Mouse (Mus musculus): ENCODE data around the gene Rhbg.

The Rhbg gene

DNA sequence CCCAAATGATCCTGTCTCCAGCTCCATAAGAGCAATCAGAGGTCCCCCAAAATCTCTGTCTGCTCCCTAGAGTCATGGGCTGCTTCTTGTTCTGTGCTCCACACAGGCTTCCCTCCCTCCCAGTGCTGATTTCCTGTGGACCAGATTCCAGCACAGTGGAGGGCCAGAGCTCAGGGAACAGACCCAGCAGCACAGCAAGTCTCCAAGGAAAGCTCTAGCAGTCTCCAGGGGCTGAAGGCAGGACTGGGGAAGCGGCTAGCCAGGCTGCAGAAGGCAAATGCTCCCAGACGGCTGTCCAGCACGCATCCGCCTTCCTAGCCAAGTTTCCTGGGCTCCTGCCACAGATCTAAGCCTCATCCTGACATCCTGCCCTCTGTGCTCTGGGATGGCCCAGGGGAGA is 25.6 kb downstream of the Rhbg start:
- no peak for DNase-seq (ENCODE audit: low read depth)

DNA sequence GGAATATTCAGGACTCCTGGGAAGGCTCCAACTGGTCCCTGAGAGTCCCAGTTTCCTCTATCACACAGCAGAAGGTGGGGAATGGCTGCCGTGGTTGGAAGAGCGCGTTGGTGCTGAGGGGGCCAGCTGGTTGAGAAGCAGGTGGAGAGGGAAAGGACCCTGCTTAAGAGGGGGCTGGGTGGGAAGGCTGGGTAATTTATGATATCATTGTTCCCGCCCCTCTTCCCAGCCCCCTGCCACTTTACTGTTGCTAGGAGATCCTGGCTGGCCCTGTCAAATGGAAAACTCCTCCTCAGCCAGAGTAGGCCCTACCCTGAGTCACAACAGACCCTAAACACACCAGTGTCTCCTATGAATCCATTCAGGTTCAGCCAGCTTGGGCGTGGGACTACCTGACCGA is 26.5 kb downstream of the Rhbg start:
- no peak for DNase-seq (ENCODE audit: low read depth)

DNA sequence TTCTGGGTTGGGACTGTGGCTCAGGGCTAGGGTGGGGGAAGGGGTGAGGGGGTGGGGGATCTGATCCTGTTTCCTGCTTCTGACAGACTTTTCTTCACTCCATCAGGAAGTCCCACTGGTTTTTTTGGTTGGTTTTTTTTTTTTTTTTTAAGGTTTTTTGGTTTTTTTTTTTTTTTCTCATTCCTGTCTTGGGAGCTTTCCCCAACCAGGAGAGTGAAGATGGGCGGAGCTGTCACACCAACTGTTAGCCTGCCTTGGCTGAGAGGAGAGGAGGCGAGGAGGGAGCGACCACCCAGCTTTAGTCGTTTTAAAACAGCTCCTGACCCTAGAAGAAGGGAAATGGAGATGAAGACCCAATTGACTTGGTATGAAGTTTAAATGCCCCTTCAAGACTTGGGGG is 27.2 kb downstream of the Rhbg start:
- DNase-seq (ENCODE audit: low read depth), result no peak

DNA sequence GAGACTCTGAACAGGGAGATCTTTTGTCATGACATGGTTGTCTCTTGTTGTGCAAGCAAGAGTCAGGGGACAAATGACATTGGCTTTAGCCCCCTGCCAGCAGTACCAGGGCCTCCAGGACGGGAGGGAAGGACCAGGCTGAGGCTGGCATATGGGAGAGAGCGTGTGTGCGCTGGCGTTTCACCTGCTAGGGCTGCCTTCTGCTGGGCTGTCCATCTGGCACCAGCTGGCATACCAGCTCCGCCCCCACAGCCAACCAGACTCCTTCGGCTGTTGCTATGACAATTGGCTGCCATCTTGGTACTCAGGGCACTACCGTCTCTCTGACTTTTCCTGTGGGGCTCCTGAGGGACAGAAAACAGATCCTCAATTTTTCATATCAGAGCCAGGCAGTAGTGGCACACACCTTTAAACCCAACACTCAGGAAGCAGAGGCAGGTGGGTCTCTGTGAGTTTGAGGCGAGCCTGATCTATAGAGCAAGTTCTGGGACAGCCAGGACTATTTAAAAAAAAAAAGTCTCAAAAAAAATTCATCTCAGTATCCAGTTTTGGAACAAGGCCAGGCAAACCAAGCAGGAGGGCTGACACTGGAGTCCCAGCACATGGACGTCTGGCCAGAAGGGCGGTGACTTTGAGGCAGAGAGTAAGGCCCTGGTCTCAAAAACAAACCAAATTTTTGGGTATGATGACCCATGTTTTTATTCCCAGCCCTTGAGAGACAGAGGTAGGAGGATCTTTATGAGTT is 28.2 kb downstream of the Rhbg start:
- DNase-seq (ENCODE audit: low read depth), result no peak

DNA sequence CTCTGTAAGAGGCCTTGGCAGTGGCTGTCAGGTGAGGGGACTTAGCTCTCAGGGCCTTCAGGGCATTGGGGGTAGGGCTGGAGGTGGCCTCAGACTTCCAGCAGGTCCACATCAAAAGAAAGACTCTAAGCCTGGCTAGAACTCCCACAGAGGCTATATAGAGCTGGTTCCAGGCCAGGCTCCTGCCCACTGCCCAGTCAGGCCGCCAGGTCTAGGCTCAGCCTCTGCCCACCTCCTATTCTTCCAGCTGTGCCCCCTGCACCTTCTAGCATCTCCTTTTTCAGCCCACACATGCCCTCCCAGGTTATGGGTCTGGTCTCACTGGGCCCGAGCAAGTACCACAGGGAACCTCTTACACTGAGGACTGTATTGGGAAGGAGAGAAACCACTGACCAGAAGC is 29.6 kb downstream of the Rhbg start:
- DNase-seq (ENCODE audit: low read depth), result no peak

DNA sequence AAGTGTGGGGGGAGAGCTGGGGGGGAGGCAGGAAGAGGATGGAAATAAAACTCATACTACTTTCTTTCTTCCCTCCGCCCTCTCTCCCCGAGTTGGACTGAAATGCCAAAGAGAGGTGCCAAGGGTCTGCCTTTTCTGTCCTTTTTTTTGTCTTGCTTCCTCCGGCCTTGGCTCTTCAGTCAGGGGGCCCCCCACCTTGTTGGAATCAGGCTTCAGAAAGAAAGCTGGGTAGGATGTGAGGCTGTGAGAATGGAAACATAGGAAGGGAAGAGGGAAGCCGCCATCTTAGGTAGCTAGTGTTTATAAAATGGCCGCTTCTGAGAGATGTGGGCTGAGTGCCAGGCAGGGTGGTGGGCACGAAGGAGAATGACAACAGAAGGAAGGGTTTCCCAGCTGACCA is 32.1 kb downstream of the Rhbg start:
- no peak for DNase-seq (ENCODE audit: low read depth)

DNA sequence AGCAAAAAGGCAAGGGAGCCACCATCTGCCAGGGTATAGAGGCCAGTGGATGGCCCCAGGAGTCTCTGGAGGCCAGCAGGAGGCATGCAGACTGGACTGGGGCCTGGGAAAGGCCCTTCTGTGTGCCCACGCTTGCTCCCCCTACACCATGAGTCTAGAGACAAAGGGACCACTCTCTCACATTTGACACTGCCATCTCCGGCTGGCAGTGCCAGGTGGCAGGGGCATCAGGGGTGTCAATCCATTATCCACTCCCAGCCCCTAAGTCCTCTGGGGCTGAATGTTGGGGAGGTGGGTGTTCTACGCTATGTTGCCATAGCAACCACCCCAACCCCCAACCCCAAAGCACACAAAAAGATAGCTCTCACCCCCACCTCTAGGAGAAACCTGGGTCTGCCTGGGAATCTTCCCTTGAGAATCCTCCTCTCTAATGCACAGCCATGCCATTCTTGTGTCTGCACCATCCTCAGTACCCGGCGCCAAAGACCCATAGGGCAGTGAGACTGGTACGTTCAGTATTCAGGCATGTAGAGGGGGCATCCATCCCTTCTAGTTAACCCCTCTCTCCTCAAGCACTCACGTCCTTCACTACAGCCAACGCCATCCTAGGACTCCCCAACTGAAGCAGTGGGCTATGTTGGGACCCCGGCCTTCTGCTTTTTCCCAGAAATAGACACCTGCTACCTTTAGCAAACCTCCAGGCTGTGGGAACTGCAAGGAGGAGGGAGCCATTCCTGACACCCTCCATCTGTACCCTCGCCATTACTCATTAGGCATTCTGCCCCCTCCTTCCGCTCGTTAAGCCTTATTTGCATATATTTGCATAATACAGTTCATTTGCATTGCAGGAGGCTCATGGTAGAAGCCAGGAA is 32.8 kb downstream of the Rhbg start:
- DNase-seq (ENCODE audit: low read depth), result no peak

DNA sequence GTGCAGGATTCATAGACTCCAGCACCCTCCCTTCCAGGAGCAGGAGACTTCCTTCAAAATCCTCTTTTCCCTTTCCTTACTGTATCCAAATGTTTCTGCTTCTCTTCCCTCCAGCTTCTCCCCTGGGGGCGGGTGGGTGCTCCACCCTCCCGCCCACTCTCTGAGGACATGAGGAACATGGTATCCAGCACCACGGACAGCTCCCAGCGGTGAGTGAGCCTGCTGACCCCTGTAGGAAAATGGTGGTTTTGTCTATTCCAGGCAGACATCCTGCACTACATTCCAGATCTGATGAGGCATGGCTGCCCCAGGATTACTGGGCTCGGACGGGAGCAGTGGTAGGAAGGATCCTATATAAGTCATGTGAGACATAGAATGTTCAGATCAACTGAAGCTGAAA is 33.7 kb downstream of the Rhbg start:
- peak; percentile 52 for DNase-seq (ENCODE audit: low read depth)

DNA sequence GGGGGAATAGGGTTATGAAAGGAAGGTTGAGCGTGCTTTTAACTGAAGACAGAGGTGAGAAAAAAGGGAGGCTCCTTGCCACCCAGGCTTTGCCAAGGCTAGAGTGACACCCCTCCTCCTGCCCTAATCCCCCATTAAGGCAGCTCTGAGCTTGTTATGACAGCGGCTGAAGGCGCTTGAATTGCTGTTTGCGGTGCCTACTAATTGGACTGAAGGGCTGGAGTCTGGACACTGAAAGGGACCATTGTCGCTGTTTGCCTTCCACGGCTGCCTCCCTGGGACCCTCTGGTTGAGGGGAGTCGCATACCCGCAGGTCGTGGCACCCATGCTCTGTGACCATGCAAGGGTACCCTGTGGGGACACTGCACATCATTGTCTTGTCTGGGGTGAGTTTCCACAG is 34.6 kb downstream of the Rhbg start:
- DNase-seq (ENCODE audit: low read depth), result no peak

DNA sequence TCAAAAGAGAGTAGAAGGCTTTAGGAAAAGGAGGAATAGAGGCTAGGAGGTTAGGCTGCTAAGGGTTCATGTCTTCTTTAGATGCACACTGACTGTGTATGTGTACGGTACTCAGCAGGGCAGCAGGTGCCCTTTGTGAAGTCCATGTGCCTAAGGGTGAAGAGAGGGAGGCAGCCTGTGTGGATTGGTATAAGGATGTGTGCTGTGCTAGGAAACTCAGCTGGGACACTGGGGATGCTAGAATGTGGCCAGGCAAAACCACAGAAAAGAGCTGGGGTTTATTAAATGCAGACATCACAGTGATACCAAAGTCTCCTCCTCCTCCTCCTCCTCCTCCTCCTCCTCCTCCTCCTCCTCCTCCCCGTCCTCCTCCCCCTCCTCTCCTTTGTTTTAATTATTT is 36.8 kb downstream of the Rhbg start:
- no peak for DNase-seq (ENCODE audit: low read depth)

DNA sequence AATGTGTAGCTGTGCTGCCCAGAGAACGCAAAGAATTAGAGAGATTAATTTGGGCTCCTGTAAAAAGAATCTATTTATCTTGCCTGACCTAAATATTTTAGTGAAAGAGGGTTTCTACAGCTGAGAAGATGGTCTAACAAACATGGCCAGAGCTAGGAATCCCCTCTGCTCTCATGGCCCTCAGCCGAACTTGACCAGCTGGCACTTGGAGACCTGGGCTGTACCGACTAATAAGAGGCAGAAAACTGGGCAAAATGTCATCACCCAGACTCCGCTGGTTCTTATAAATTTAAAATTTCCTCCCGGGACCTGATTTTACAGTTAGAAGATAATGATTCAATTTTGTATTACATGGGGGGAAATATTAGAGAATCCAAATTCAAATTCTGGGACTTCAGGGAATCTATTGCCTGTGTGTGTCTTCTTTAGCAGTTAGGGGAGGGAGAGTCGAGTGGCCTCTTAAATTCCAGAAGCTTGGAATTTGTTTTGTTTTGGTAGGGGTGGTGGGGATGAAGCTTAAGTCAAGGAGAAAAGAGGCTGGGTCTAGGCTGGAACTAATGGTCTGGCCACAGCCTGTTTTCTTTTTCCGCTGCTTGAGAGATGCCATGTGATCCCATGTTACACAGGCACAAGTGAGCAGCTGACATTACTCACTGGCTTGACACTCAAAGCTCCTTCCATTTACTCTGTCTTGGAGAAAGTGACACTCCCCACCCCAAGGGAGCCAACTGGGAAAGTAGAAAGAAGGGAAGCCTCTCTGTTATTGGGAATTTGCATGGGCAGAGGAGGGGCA is 37.8 kb downstream of the Rhbg start:
- no peak for DNase-seq (ENCODE audit: low read depth)

DNA sequence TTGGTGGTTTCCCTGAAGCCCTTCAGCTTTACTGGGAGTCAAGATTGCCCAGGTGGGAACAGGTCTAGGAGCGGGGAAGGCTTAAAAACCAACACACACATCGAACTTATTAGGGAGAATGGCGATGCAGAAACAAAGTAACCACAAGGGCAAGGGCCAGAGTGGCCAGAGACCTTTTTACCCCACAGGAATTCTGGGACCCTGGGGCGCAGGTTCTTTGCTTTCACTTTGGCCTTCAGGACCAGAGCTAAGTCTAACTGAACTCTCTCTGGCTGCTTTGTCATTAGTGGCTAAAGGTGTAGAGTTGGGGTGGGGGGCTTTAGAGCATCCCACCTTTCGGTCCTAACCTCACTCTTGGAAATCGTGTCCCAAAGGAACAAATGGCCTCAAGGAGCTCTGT is 38.4 kb downstream of the Rhbg start:
- no peak for DNase-seq (ENCODE audit: low read depth)

DNA sequence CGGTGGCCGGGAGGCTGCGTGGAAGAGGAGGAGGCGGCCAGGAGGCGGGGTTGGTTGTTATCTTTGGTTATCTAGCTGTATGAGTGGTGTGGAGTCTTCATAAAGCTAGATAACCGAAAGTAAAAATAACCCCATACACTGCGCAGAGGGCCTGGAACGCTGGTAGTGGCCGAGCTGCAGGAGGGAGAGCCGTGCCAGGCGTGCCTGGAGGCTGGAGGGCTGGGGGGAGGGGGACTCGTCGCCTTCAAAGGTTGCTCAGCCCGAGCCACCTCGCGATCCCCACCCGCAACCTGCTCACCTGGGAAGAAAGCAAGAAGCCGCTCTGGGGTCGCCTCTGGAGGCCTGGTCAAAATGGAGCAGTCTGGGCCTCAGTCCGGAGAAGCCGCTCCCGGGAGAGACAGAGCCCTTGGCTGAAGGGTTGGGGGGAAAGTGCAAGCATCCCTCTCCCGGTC is 38.9 kb downstream of the Rhbg start:
- DNase-seq (ENCODE audit: low read depth), result no peak

DNA sequence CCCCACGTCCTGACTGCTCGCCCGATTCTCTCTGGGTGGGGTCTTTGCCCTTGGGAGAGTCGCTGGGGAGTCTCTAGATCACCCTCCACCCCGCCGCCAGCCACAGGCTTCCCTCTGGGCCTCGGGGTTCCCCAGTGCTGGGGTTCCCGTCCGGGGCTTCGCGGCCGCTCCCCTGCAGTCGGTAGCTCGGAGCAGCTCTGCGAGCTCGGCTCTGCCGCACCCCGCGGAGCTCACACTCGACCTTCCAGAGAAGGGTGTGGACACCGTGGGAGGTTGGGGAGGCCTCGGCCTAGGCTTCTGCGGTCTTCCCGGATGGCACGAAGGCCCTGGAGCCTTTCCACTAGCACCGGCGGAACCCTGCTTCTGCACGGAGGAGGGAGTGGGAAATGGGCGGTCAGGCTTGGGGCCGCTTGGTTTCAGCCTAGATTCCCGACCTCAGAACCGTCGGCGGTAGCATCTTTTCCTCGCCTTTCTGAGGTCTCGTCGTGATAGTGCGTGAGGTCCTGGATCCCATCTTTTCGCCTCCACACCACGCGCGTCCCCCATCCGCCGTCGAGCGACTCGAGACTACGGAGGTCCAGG is 39.4 kb downstream of the Rhbg start:
- DNase-seq (ENCODE audit: low read depth), result peak; percentile 34

DNA sequence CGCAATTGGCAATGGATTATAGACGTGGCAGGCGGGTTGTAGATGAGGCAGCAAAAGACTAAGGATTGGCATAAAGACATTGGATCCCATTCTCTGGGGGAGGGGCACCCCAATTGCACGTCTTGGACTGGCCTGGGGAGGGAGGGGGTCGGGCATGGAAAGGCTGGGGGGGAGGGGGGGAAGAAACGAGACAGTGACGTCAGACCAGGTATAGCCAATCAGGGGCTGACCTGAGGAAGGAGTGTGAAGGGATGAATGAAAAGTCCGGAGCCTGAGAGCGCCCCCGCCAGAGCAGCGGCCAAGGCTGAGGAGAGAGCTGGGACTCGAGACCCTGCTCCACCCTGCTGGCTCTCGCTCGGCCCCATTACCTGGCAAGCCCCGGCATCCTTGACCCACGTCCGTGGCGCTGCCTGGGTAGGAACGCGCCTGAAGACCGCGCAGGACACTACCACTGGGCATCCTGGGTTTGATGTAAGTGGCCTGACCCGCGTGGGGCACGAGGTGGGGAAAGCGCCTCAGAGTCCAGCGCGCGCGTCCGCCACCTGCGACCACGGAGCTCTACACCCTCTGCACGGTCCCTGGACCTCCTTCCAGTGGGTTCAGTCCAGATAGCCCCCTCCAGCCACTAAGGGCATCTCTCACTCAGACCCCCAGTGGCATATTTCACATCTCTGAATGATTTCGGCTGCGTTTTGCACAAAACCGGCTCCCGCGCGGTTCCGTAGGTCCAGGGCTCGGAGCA is 40.1 kb downstream of the Rhbg start:
- no peak for DNase-seq (ENCODE audit: low read depth)

DNA sequence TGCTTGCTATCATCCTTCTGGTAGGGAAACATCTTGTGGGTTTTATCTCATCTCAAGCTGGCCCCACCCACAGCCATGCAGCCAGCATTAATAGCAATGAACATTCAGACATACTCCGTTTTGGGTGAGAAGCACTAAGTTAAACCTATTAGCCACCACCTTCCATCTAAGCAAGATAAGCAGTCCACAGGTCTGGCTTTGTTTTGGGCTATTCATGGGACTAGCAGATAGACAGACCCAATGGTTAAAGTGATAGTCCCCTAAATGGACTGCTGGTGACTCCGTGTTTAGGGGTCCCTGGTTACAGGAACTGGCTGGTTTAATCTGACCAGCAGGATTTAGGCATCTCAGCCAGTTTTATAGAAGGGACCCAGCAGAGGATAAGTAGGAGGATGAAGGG is 41.5 kb downstream of the Rhbg start:
- DNase-seq (ENCODE audit: low read depth), result no peak

DNA sequence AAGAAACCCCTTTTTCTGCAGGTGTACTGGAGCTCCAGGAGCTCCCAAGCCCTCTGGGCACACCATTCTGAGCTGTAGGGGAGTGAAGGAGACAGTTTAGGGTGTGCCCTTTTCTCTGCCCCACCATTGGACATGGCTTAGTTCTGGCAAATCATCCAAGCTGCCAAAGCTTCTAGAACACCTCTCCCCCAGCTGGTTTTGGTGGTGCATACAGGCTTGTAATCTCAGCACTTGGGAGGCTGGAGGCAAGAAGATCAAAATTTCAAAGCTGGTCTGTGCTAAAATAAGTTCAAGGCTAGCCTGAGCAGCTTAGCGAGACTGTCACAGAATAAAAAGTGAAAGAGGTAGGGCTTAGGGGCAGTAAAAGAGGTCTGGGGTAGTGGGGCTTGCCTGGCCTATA is 42.2 kb downstream of the Rhbg start:
- no peak for DNase-seq (ENCODE audit: low read depth)

DNA sequence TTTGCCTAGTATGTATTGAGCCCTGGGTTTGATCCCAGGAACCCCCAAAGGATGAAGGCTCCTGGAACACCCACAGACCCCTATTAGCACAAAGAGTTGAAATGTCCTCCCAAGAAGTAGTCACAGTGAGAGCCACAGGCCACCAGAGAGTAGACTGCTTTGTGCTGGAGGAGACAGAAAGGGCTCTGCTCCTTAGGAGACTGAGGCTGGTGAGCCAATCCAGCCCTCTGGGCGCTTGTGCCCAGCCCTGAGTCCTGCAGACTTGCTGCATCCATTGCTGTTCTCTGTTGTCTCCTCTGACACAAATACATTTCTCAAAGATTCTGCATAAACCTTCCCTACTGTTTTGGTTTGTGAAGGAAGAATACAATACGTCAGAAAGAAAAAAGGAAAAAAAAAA is 43.6 kb downstream of the Rhbg start:
- no peak for DNase-seq (ENCODE audit: low read depth)

DNA sequence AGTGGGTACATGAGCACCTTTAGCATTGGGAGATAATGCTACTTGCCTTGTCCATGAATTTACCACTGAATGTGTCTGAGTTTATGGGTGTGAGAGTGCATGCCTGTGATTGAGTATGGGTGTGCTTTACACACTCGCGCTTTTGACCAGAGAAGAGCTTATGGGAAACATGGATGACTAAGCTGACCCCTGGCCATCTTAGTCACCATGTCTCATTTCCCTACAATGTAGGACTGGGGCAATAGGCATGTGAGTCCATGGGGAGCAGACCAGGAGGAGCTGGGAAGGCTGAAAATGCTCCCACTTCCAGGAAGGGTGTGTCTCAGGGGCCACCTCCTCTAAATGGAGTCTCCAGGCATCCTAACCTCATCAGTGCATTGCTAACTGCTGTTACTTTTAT is 44.4 kb downstream of the Rhbg start:
- DNase-seq (ENCODE audit: low read depth), result no peak

DNA sequence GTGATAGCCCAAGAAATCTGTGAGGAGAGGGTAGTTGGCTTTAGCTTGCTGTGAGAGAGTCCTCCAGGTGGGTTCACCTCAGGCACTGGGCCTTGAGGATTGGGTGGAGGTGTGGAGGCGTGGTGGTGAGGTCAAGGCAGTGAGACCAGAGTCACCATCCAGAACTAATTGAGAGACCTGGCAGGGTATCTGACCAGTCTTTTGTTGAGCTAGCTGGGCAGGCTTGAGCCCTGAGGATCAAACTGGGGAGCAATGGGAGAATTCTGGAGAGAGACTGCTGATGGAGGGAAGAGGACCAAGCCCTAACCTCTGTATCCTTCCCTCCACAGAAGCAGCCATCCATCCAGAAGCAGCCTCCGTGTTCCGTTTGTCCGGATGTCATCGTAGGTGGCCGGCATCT is 45.2 kb downstream of the Rhbg start:
- DNase-seq (ENCODE audit: low read depth), result no peak

DNA sequence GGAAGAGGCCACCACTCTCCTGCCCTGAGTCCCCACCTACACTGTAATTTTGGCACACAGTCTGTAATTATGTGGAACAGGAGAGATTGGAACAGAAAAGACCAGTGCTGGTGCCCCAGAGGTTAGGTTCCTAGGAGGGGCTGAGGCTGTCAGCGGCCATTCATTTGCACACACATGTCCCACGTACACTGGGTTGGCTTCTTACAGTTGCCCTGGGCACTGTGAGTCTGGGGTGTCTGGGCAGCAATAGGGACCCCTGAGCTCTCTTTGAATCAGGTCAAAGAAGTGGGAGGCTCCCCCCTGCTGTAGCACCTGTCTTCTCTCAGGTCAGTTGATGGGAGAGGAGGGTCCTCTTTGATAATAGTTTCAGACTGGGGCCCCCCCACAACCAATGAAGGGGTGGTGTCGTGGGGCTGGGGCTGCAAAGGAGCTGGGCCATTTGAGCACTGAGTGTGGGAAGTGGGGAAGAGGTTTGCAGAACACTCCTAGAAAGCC is 46.2 kb downstream of the Rhbg start:
- no peak for DNase-seq (ENCODE audit: low read depth)

Measured in naive thymus-derived CD4-positive, alpha-beta T cell, adult 2 months (primary cell).